Comparison of ENCODE assay signal across 8 mouse cellular contexts in the genomic region with DNA sequence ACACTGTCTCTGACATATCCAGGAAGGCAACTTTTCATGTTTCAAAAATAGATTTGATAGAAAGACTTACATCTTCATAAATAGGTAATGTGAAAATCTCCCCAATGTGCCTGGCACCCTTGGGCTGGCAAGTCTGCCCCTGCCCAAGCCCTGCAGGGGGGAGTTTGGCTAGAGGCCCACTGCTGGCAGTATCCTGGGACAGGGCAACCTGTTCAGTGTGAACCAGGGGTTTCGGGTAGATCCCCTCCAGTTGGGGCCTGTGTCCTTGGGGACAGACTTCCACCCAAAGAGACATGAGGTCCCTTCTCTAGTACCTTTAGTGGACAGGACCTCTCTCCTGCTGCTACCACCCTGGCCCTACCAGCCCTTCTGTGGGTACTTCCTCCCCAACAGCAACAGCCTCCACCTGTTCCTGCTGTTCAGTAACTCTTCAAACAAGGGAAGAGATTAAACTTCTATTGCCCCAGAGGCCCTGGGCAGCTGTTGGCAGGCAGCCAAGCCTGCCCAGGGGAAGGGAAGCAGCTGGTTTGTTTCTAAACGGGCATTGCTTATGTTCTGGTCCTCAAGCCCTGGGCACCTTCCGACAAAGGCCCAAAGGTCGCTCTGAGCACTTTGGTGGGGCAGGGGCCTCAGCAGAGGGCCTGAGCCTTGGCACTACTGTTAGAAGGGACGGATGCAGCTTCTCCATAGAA. TPM values are rescaled to one million over a fixed set of nuclear protein-coding genes. Genes with fewer than 3 reads are reported as not detected.
A peak's percentile ranks its signal among the peaks of the same experiment; 100 is the strongest.
DNase-seq lines count a peak whose midpoint lies in the region; ATAC-seq and TF ChIP-seq lines count a peak whose summit lies in the region.

No protein-coding gene starts in this region.

- no peaks in the 10 kb centered on the region for H3K27me3 ChIP-seq in forebrain, embryonic 10.5 days (ENCODE audit: poor library complexity, severe bottlenecking)
- H3K27me3 ChIP-seq in forebrain, postnatal 0 days (ENCODE audit: insufficient read depth, low read length): no peaks in the 10 kb centered on the region
- no peaks in the 10 kb centered on the region for H3K27me3 ChIP-seq in G1E (ENCODE audit: insufficient read depth, low read length)
- no peaks in the 10 kb centered on the region for H3K27me3 ChIP-seq in heart, embryonic 16.5 days (ENCODE audit: control insufficient read depth, insufficient read depth, low read length)
- no peaks in the 10 kb centered on the region for H3K27me3 ChIP-seq in liver, embryonic 12.5 days (replicated peaks)
- H3K27me3 ChIP-seq in neural tube, embryonic 13.5 days: no peaks in the 10 kb centered on the region
- no peaks in the 10 kb centered on the region for H3K27me3 ChIP-seq in thymus, adult 2 months (ENCODE audit: control insufficient read depth, insufficient read depth, low read length)

- no peak for ATAC-seq in forebrain, postnatal 0 days
- no peak for ATAC-seq in G1E (ENCODE audit: extremely low read depth, insufficient number of reproducible peaks, low FRiP score, poor library complexity, severe bottlenecking)
- ATAC-seq in heart, embryonic 16.5 days (replicated peaks; ENCODE audit: extremely low read depth, insufficient read depth, low FRiP score): peak; percentile 58; the same call in 1 of the 2 replicates
- no peak for ATAC-seq in liver, embryonic 12.5 days
- ATAC-seq in neural tube, embryonic 13.5 days (ENCODE audit: low read depth): no peak

- no peak for TF ChIP-seq CTCF in forebrain, postnatal 0 days (IDR thresholded peaks at IDR 0.05; ENCODE audit: low read depth)
- no peak for TF ChIP-seq CTCF in G1E (IDR thresholded peaks at IDR 0.05; ENCODE audit: low read depth, low read length)
- TF ChIP-seq CTCF in thymus, adult 2 months (IDR thresholded peaks at IDR 0.05; ENCODE audit: borderline replicate concordance, control insufficient read depth, extremely low read depth, insufficient read depth, low read length, poor library complexity): no peak

- 86% methylated on average over 5 of the region's 5 CpGs for WGBS in forebrain, embryonic 10.5 days
- WGBS in forebrain, postnatal 0 days: 24% methylated on average over 5 of the region's 5 CpGs
- WGBS in heart, embryonic 16.5 days: 31% methylated on average over 5 of the region's 5 CpGs
- 60% methylated on average over 5 of the region's 5 CpGs for WGBS in liver, embryonic 12.5 days (ENCODE audit: insufficient replicate concordance)
- WGBS in neural tube, embryonic 13.5 days: 39% methylated on average over 5 of the region's 5 CpGs
- WGBS in thymus, adult 2 months: 44% methylated on average over 5 of the region's 5 CpGs

- no peak for TF ChIP-seq POLR2A in thymus, adult 2 months (IDR thresholded peaks at IDR 0.05; ENCODE audit: control insufficient read depth, extremely low read depth, insufficient read depth, low read length, poor library complexity)

- H3K27ac ChIP-seq in forebrain, embryonic 10.5 days: peak overlapping the region; percentile 66
- no peak overlapping the region for H3K27ac ChIP-seq in forebrain, postnatal 0 days (ENCODE audit: low read depth, low read length)
- peak overlapping the region; percentile 71 for H3K27ac ChIP-seq in heart, embryonic 16.5 days (ENCODE audit: low read length)
- H3K27ac ChIP-seq in liver, embryonic 12.5 days: peak overlapping the region; percentile 98
- peak overlapping the region; percentile 14; the same call in 1 of the 2 replicates for H3K27ac ChIP-seq in neural tube, embryonic 13.5 days (replicated peaks)
- no peak overlapping the region for H3K27ac ChIP-seq in thymus, adult 2 months (ENCODE audit: control insufficient read depth, insufficient read depth, low read length)

- no peak for DNase-seq in forebrain, embryonic 10.5 days (ENCODE audit: extremely low spot score, low spot score)
- no peak for DNase-seq in forebrain, postnatal 0 days
- DNase-seq in G1E (ENCODE audit: low spot score): peak; percentile 20
- DNase-seq in thymus, adult 2 months: no peak
- DNase-seq in embryo, embryonic 10.5 days (ENCODE audit: low spot score): no peak

- H3K9ac ChIP-seq in forebrain, postnatal 0 days: no peak overlapping the region
- no peak overlapping the region for H3K9ac ChIP-seq in heart, embryonic 16.5 days (ENCODE audit: low read length)
- H3K9ac ChIP-seq in liver, embryonic 12.5 days: no peak overlapping the region
- H3K9ac ChIP-seq in neural tube, embryonic 13.5 days: 0 out of 2 replicates have a peak overlapping the region, but pooled peaks have one; percentile 6

- H3K4me3 ChIP-seq in forebrain, embryonic 10.5 days: no peak overlapping the region
- H3K4me3 ChIP-seq in forebrain, postnatal 0 days (ENCODE audit: low read depth, low read length): no peak overlapping the region
- no peak overlapping the region for H3K4me3 ChIP-seq in G1E (ENCODE audit: low read depth, low read length)
- no peak overlapping the region for H3K4me3 ChIP-seq in heart, embryonic 16.5 days (ENCODE audit: low read length)
- no peak overlapping the region for H3K4me3 ChIP-seq in liver, embryonic 12.5 days
- no peak overlapping the region for H3K4me3 ChIP-seq in neural tube, embryonic 13.5 days
- no peak overlapping the region for H3K4me3 ChIP-seq in thymus, adult 2 months (ENCODE audit: control insufficient read depth, insufficient read depth, low read length)

- no peaks in the 10 kb centered on the region for H3K9me3 ChIP-seq in forebrain, embryonic 10.5 days
- H3K9me3 ChIP-seq in forebrain, postnatal 0 days (ENCODE audit: low read length): no peaks in the 10 kb centered on the region
- H3K9me3 ChIP-seq in G1E (replicated peaks): no peaks in the 10 kb centered on the region
- no peaks in the 10 kb centered on the region for H3K9me3 ChIP-seq in heart, embryonic 16.5 days (replicated peaks; ENCODE audit: control insufficient read depth, low read length)
- no peaks in the 10 kb centered on the region for H3K9me3 ChIP-seq in liver, embryonic 12.5 days (replicated peaks)
- no peaks in the 10 kb centered on the region for H3K9me3 ChIP-seq in neural tube, embryonic 13.5 days

- no peak overlapping the region for H3K4me2 ChIP-seq in forebrain, postnatal 0 days (ENCODE audit: low read depth)
- H3K4me2 ChIP-seq in heart, embryonic 16.5 days (ENCODE audit: low read depth, low read length): no peak overlapping the region
- no peak overlapping the region for H3K4me2 ChIP-seq in liver, embryonic 12.5 days
- no peak overlapping the region for H3K4me2 ChIP-seq in neural tube, embryonic 13.5 days

- peaks cover 7% of the 10 kb centered on the region; the same call in 1 of the 2 replicates for H3K4me1 ChIP-seq in forebrain, embryonic 10.5 days
- H3K4me1 ChIP-seq in forebrain, postnatal 0 days (ENCODE audit: insufficient read depth): no peaks in the 10 kb centered on the region
- peaks cover 69% of the 10 kb centered on the region for H3K4me1 ChIP-seq in G1E (ENCODE audit: insufficient read depth, low read depth, low read length)
- peaks cover 15% of the 10 kb centered on the region for H3K4me1 ChIP-seq in heart, embryonic 16.5 days (ENCODE audit: control insufficient read depth, insufficient read depth, low read length)
- H3K4me1 ChIP-seq in liver, embryonic 12.5 days: peaks cover 78% of the 10 kb centered on the region
- peaks cover 11% of the 10 kb centered on the region for H3K4me1 ChIP-seq in neural tube, embryonic 13.5 days (replicated peaks)
- H3K4me1 ChIP-seq in thymus, adult 2 months (replicated peaks; ENCODE audit: control insufficient read depth, insufficient read depth, low read length): no peaks in the 10 kb centered on the region

- H3K36me3 ChIP-seq in forebrain, embryonic 10.5 days (replicated peaks): peaks cover 13% of the 10 kb centered on the region
- H3K36me3 ChIP-seq in forebrain, postnatal 0 days (ENCODE audit: insufficient read depth): peaks cover 22% of the 10 kb centered on the region
- H3K36me3 ChIP-seq in G1E (replicated peaks): peaks cover 66% of the 10 kb centered on the region
- peaks cover 8% of the 10 kb centered on the region; the same call in 1 of the 2 replicates for H3K36me3 ChIP-seq in heart, embryonic 16.5 days (ENCODE audit: control insufficient read depth, insufficient read depth)
- peaks cover 59% of the 10 kb centered on the region for H3K36me3 ChIP-seq in liver, embryonic 12.5 days
- peaks cover 18% of the 10 kb centered on the region for H3K36me3 ChIP-seq in neural tube, embryonic 13.5 days
- no peaks in the 10 kb centered on the region for H3K36me3 ChIP-seq in thymus, adult 2 months (ENCODE audit: control insufficient read depth, insufficient read depth, low read length)

RNA-seq across cellular contexts. Expression of a gene that starts 11.2 kb away (rescaled TPM):
- 2.5 and 3.2 TPM in 2 replicates for polyA plus RNA-seq in forebrain, embryonic 10.5 days (2016; fragmentation: Nextera tagmentation; extraction: Ambion mirVana)
- total RNA-seq in forebrain, postnatal 0 days (2014; rRNA removed): 0.33 TPM in 1 of 2 replicates, not detected in the other
- 0.18 and 0.28 TPM in 2 replicates for polyA plus RNA-seq in forebrain, postnatal 0 days (2015; fragmentation: Nextera tagmentation; extraction: Ambion mirVana)
- total RNA-seq in G1E (2014; fragmentation: Nextera tagmentation): 4.7 and 6.4 TPM in 2 replicates
- total RNA-seq in G1E (2017): 1.6 and 2.2 TPM in 2 replicates
- 6.3 and 9.1 TPM in 2 replicates for polyA plus RNA-seq in G1E (2012)
- 3.3 and 3.4 TPM in 2 replicates for polyA plus RNA-seq in heart, embryonic 16.5 days (2015; fragmentation: Nextera tagmentation; extraction: Ambion mirVana)
- 40.9 and 44.2 TPM in 2 replicates for polyA plus RNA-seq in liver, embryonic 12.5 days (2016; fragmentation: Nextera tagmentation; extraction: Ambion mirVana)
- 0.94 and 1.1 TPM in 2 replicates for polyA plus RNA-seq in neural tube, embryonic 13.5 days (2015; fragmentation: Nextera tagmentation; extraction: Ambion mirVana)
- polyA plus RNA-seq in thymus, adult 2 months (2012; rRNA removed): 1.2 and 2.6 TPM in 2 replicates

RNA-seq across cellular contexts. Expression of a gene that starts 22.9 kb away (rescaled TPM):
- 4.6 and 6.6 TPM in 2 replicates for polyA plus RNA-seq in forebrain, embryonic 10.5 days (2016; fragmentation: Nextera tagmentation; extraction: Ambion mirVana)
- 14.2 and 24.3 TPM in 2 replicates for total RNA-seq in forebrain, postnatal 0 days (2014; rRNA removed)
- polyA plus RNA-seq in forebrain, postnatal 0 days (2015; fragmentation: Nextera tagmentation; extraction: Ambion mirVana): 7.2 and 9.3 TPM in 2 replicates
- 20.1 and 34.8 TPM in 2 replicates for total RNA-seq in G1E (2014; fragmentation: Nextera tagmentation)
- 11.5 and 15.5 TPM in 2 replicates for total RNA-seq in G1E (2017)
- 30.8 and 62.5 TPM in 2 replicates for polyA plus RNA-seq in G1E (2012)
- 8.5 and 10.1 TPM in 2 replicates for polyA plus RNA-seq in heart, embryonic 16.5 days (2015; fragmentation: Nextera tagmentation; extraction: Ambion mirVana)
- 28.6 and 30.5 TPM in 2 replicates for polyA plus RNA-seq in liver, embryonic 12.5 days (2016; fragmentation: Nextera tagmentation; extraction: Ambion mirVana)
- 8.8 and 9.2 TPM in 2 replicates for polyA plus RNA-seq in neural tube, embryonic 13.5 days (2015; fragmentation: Nextera tagmentation; extraction: Ambion mirVana)
- polyA plus RNA-seq in thymus, adult 2 months (2012; rRNA removed): 54.4 and 56.0 TPM in 2 replicates

RNA-seq across cellular contexts. Expression of a gene that starts 46.6 kb away (rescaled TPM):
- polyA plus RNA-seq in forebrain, embryonic 10.5 days (2016; fragmentation: Nextera tagmentation; extraction: Ambion mirVana): 2.1 TPM in 2 replicates
- total RNA-seq in forebrain, postnatal 0 days (2014; rRNA removed): 1.7 and 4.7 TPM in 2 replicates
- polyA plus RNA-seq in forebrain, postnatal 0 days (2015; fragmentation: Nextera tagmentation; extraction: Ambion mirVana): 1.0 and 2.0 TPM in 2 replicates
- 10.5 and 12.1 TPM in 2 replicates for total RNA-seq in G1E (2014; fragmentation: Nextera tagmentation)
- total RNA-seq in G1E (2017): 17.5 and 19.5 TPM in 2 replicates
- polyA plus RNA-seq in G1E (2012): 9.0 and 13.8 TPM in 2 replicates
- 2.4 and 2.6 TPM in 2 replicates for polyA plus RNA-seq in heart, embryonic 16.5 days (2015; fragmentation: Nextera tagmentation; extraction: Ambion mirVana)
- 5.0 and 7.1 TPM in 2 replicates for polyA plus RNA-seq in liver, embryonic 12.5 days (2016; fragmentation: Nextera tagmentation; extraction: Ambion mirVana)
- polyA plus RNA-seq in neural tube, embryonic 13.5 days (2015; fragmentation: Nextera tagmentation; extraction: Ambion mirVana): 3.0 and 4.5 TPM in 2 replicates
- polyA plus RNA-seq in thymus, adult 2 months (2012; rRNA removed): 0.56 and 1.2 TPM in 2 replicates

RNA-seq across cellular contexts. Expression of a gene that starts 49.6 kb away (rescaled TPM):
- 76.4 and 78.6 TPM in 2 replicates for polyA plus RNA-seq in forebrain, embryonic 10.5 days (2016; fragmentation: Nextera tagmentation; extraction: Ambion mirVana)
- 30.1 and 31.5 TPM in 2 replicates for total RNA-seq in forebrain, postnatal 0 days (2014; rRNA removed)
- 28.2 and 28.5 TPM in 2 replicates for polyA plus RNA-seq in forebrain, postnatal 0 days (2015; fragmentation: Nextera tagmentation; extraction: Ambion mirVana)
- total RNA-seq in G1E (2014; fragmentation: Nextera tagmentation): 46.7 and 53.5 TPM in 2 replicates
- total RNA-seq in G1E (2017): 62.5 and 65.2 TPM in 2 replicates
- 46.2 and 54.9 TPM in 2 replicates for polyA plus RNA-seq in G1E (2012)
- polyA plus RNA-seq in heart, embryonic 16.5 days (2015; fragmentation: Nextera tagmentation; extraction: Ambion mirVana): 21.5 and 29.1 TPM in 2 replicates
- polyA plus RNA-seq in liver, embryonic 12.5 days (2016; fragmentation: Nextera tagmentation; extraction: Ambion mirVana): 59.5 and 62.4 TPM in 2 replicates
- 28.9 and 31.0 TPM in 2 replicates for polyA plus RNA-seq in neural tube, embryonic 13.5 days (2015; fragmentation: Nextera tagmentation; extraction: Ambion mirVana)
- polyA plus RNA-seq in thymus, adult 2 months (2012; rRNA removed): 50.7 and 51.1 TPM in 2 replicates

RNA-seq across cellular contexts. Expression of a gene that starts 58.4 kb away (rescaled TPM):
- polyA plus RNA-seq in forebrain, embryonic 10.5 days (2016; fragmentation: Nextera tagmentation; extraction: Ambion mirVana): 0.84 TPM in 2 replicates
- total RNA-seq in forebrain, postnatal 0 days (2014; rRNA removed): 4.8 and 7.3 TPM in 2 replicates
- polyA plus RNA-seq in forebrain, postnatal 0 days (2015; fragmentation: Nextera tagmentation; extraction: Ambion mirVana): 4.7 and 7.8 TPM in 2 replicates
- total RNA-seq in G1E (2014; fragmentation: Nextera tagmentation): 2.3 TPM in 1 of 2 replicates, not detected in the other
- 0.11 and 0.58 TPM in 2 replicates for total RNA-seq in G1E (2017)
- not detected in 2 replicates for polyA plus RNA-seq in G1E (2012)
- 0.80 and 1.2 TPM in 2 replicates for polyA plus RNA-seq in heart, embryonic 16.5 days (2015; fragmentation: Nextera tagmentation; extraction: Ambion mirVana)
- polyA plus RNA-seq in liver, embryonic 12.5 days (2016; fragmentation: Nextera tagmentation; extraction: Ambion mirVana): 0.51 and 0.63 TPM in 2 replicates
- polyA plus RNA-seq in neural tube, embryonic 13.5 days (2015; fragmentation: Nextera tagmentation; extraction: Ambion mirVana): 4.3 TPM in 2 replicates
- polyA plus RNA-seq in thymus, adult 2 months (2012; rRNA removed): 0.17 and 0.55 TPM in 2 replicates

Comparison
In these comparisons a context has a peak if more than half of its experiments do, and no peak if none do; other contexts are left out.
1. H3K27ac ChIP-seq: peak in forebrain, embryonic 10.5 days (single experiment), heart, embryonic 16.5 days (single experiment), liver, embryonic 12.5 days (single experiment) and neural tube, embryonic 13.5 days (single experiment); none in forebrain, postnatal 0 days (single experiment) and thymus, adult 2 months (single experiment).